Mouse (Mus musculus): ENCODE results near the gene Shroom2. TPM values are rescaled to one million over a fixed set of nuclear protein-coding genes. Genes with fewer than 3 reads are reported as not detected.
"Not testable (repeated sequence)": the region's sequence is repeated elsewhere in the genome, so short reads cannot be mapped to it uniquely, and the experiment has no call there.

The Shroom2 gene
- polyA plus RNA-seq, 1 experiment = 1.2 TPM

DNA sequence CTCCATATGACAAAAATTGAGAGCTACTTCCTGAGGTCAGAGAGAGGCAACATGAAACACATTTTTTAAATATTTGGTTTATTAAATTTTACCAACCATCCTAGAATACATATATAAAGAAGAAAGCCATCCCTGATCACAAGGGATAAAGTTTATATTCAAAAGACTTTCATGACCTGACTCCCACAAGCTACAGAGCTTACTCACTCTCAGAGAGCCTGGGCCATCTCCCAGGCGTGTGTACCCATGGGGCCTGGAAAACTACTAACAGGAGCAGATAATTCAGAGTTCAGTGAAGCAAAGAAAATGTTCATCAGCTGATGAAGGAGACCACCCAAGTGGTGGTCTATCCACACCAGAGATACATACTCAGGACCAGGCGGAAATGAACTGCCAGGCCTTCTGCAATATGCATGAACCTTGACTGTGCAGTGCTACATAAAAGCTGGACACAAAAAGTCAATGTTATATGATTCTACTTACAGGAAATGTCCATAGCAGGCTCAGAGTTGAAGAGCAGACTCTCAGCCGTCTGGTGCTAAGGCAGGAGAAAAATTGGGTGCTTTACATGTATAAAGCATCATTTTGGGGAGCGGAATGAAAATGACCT is 30.4 kb downstream of the Shroom2 start:
- Histone ChIP-seq H3K27ac (replicated peaks; ENCODE audit: low read depth, low read length) (no peak overlapping the region), H3K4me3 (ENCODE audit: insufficient read depth, low read depth, low read length) (no peak overlapping the region), H3K4me1 (ENCODE audit: control insufficient read depth, insufficient read depth, insufficient read length, low read length) (no peaks in the 10 kb centered on the region)

GRCm38 (mm10) chrX:152738191-152738590 is 31.1 kb downstream of the Shroom2 start:
- H3K27ac ChIP-seq (replicated peaks; ENCODE audit: low read depth, low read length) = no peak overlapping the region
- no peaks in the 10 kb centered on the region for H3K4me1 ChIP-seq (ENCODE audit: control insufficient read depth, insufficient read depth, insufficient read length, low read length)
- no peak overlapping the region for H3K4me3 ChIP-seq (ENCODE audit: insufficient read depth, low read depth, low read length)

GRCm38 (mm10) chrX:152735283-152735682 is 34.0 kb downstream of the Shroom2 start:
- Histone ChIP-seq H3K27ac (replicated peaks; ENCODE audit: low read depth, low read length) (no peak overlapping the region), H3K4me3 (ENCODE audit: insufficient read depth, low read depth, low read length) (no peak overlapping the region), H3K4me1 (ENCODE audit: control insufficient read depth, insufficient read depth, insufficient read length, low read length) (no peaks in the 10 kb centered on the region)

DNA sequence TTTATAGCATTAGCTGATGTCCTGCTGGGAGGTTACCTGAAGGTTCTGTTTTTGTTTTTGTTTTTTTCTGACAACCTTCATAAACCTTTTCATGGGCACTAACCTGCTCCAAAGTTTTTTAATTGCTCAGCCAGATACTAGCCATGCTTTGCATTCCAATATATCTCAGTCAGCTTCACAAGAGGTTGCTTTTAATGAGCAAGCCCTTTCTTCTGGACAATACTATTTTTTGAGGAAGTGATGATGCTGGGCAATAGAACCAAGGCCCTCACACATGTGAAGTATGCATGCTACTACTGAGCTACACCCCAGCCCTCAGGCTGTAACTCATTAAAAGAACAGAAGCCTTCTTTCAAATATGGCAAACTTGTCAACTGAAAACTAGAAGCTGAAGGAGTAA is 52.6 kb downstream of the Shroom2 start:
- H3K4me1 ChIP-seq (ENCODE audit: control insufficient read depth, insufficient read depth, insufficient read length, low read length) = no peaks in the 10 kb centered on the region
- H3K4me3 ChIP-seq (ENCODE audit: insufficient read depth, low read depth, low read length) = no peak overlapping the region
- no peak overlapping the region for H3K27ac ChIP-seq (replicated peaks; ENCODE audit: low read depth, low read length)

DNA sequence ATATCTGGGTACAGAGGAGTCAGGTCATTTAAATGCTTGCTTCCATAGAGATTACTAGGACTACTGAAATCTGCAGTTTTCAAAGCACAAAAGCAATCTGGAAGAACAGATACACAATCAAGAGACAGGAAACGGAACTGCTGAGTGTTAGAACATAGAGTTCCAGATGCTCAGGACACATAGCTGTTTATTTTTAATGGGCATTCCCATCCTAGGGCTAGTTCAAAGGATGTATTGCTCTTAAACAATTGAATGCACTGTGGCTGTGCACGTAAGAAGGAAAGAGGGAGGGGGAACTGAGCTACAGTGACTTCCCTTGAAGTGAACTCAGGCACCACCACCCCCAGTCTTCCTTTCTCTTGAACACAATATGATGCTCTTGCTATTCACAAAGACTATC is 58.5 kb downstream of the Shroom2 start:
- H3K27ac ChIP-seq (replicated peaks; ENCODE audit: low read depth, low read length); H3K4me3 ChIP-seq (ENCODE audit: insufficient read depth, low read depth, low read length); H3K4me1 ChIP-seq (ENCODE audit: control insufficient read depth, insufficient read depth, insufficient read length, low read length): not testable (repeated sequence)

- Histone ChIP-seq H3K4me3 (ENCODE audit: insufficient read depth, low read depth, low read length) (no peak overlapping the region), H3K4me1 (ENCODE audit: control insufficient read depth, insufficient read depth, insufficient read length, low read length) (no peaks in the 10 kb centered on the region), H3K27ac (replicated peaks; ENCODE audit: low read depth, low read length) (no peak overlapping the region)
Observed at GRCm38 (mm10) chrX:152708359-152708758, 60.9 kb downstream of the Shroom2 start.

DNA sequence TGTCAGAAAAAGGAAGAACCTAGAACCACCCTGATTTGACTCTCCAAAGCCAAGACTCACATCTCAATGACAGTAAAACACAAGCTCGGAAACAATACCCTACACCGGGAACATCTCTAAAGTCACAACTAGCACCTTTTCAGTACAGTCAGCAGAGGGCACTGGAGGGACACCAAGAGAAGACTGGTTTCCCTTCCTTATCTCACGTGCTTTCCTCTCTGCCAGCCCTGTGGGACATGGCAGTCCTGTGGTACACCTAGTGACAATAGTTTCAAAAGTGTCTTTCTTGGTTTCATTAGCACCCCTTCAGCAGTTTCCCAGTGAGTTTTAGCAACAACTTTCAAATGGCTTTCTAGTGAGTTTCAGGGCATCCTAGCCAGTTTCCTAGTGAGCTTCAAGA is 63.9 kb downstream of the Shroom2 start:
- no peak overlapping the region for H3K4me3 ChIP-seq (ENCODE audit: insufficient read depth, low read depth, low read length)
- H3K27ac ChIP-seq (replicated peaks; ENCODE audit: low read depth, low read length) = no peak overlapping the region
- no peaks in the 10 kb centered on the region for H3K4me1 ChIP-seq (ENCODE audit: control insufficient read depth, insufficient read depth, insufficient read length, low read length)

- H3K4me1 ChIP-seq (ENCODE audit: control insufficient read depth, insufficient read depth, insufficient read length, low read length) = no peaks in the 10 kb centered on the region
- H3K4me3 ChIP-seq (ENCODE audit: insufficient read depth, low read depth, low read length) = no peak overlapping the region
Observed at GRCm38 (mm10) chrX:152703624-152704023, 65.6 kb downstream of the Shroom2 start.

GRCm38 (mm10) chrX:152701679-152702078 is 67.6 kb downstream of the Shroom2 start:
- Histone ChIP-seq H3K4me1 (ENCODE audit: control insufficient read depth, insufficient read depth, insufficient read length, low read length) (no peaks in the 10 kb centered on the region), H3K27ac (replicated peaks; ENCODE audit: low read depth, low read length) (no peak overlapping the region), H3K4me3 (ENCODE audit: insufficient read depth, low read depth, low read length) (no peak overlapping the region)

More at GRCm38 (mm10) chrX:152703624-152704023, 65.6 kb downstream of the Shroom2 start:
- no peak overlapping the region for H3K27ac ChIP-seq (replicated peaks; ENCODE audit: low read depth, low read length)

GRCm38 (mm10) chrX:152690788-152691291 is 78.4 kb downstream of the Shroom2 start:
- no peak overlapping the region for H3K27ac ChIP-seq (replicated peaks; ENCODE audit: low read depth, low read length)
- H3K4me1 ChIP-seq (ENCODE audit: control insufficient read depth, insufficient read depth, insufficient read length, low read length) = no peaks in the 10 kb centered on the region
- no peak overlapping the region for H3K4me3 ChIP-seq (ENCODE audit: insufficient read depth, low read depth, low read length)

GRCm38 (mm10) chrX:152679190-152679814 is 90.0 kb downstream of the Shroom2 start:
- no peak overlapping the region for H3K4me3 ChIP-seq (ENCODE audit: insufficient read depth, low read depth, low read length)
- H3K4me1 ChIP-seq (ENCODE audit: control insufficient read depth, insufficient read depth, insufficient read length, low read length) = no peaks in the 10 kb centered on the region
- H3K27ac ChIP-seq (replicated peaks; ENCODE audit: low read depth, low read length) = no peak overlapping the region

- Histone ChIP-seq H3K4me1 (ENCODE audit: control insufficient read depth, insufficient read depth, insufficient read length, low read length) (no peaks in the 10 kb centered on the region), H3K27ac (replicated peaks; ENCODE audit: low read depth, low read length) (no peak overlapping the region), H3K4me3 (ENCODE audit: insufficient read depth, low read depth, low read length) (no peak overlapping the region)
Observed at GRCm38 (mm10) chrX:152676357-152676756, 92.9 kb downstream of the Shroom2 start.

GRCm38 (mm10) chrX:152673431-152673830 is 95.8 kb downstream of the Shroom2 start:
- Histone ChIP-seq H3K4me1 (ENCODE audit: control insufficient read depth, insufficient read depth, insufficient read length, low read length) (no peaks in the 10 kb centered on the region), H3K27ac (replicated peaks; ENCODE audit: low read depth, low read length) (no peak overlapping the region), H3K4me3 (ENCODE audit: insufficient read depth, low read depth, low read length) (no peak overlapping the region)

DNA sequence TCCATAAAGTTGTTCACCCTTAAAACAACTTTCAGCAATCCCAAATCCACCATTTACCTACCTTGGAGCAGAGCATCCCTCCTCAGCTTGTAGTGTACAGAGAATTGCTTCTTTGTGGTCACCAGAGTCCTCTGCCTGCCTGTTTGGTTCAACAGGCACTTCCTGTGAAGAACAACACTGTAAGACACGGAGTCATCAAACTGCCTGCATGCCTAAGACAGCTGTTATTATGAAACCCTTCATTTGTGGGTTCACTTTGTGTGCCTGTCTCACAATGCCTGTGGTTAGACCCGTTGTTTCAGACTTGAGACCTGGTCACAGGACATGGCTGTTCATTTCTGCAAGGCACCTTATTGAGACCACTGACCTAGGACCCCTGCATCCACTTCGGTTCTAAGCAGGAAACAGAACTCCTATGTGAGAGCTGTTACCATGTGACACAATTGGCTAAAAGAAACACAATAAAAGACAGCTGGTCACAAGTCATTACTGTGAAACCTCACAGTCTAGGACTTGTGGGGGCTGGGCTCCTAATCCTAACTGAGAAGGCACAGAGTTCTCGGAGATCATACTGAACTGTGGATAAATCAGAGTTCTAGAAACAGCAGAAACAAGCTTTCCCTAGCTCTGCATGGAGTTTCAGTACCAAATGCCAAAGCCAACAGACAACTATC is 111.8 kb downstream of the Shroom2 start:
- Histone ChIP-seq H3K27ac (replicated peaks; ENCODE audit: low read depth, low read length) (no peak overlapping the region), H3K4me1 (ENCODE audit: control insufficient read depth, insufficient read depth, insufficient read length, low read length) (no peaks in the 10 kb centered on the region), H3K4me3 (ENCODE audit: insufficient read depth, low read depth, low read length) (no peak overlapping the region)

GRCm38 (mm10) chrX:152656609-152656939 is 112.7 kb downstream of the Shroom2 start:
- H3K4me1 ChIP-seq (ENCODE audit: control insufficient read depth, insufficient read depth, insufficient read length, low read length) = no peaks in the 10 kb centered on the region
- no peak overlapping the region for H3K27ac ChIP-seq (replicated peaks; ENCODE audit: low read depth, low read length)
- H3K4me3 ChIP-seq (ENCODE audit: insufficient read depth, low read depth, low read length) = no peak overlapping the region
